ENCODE assay signal across 11 mouse cellular contexts in genomic region chr5:111671762-111672161, GRCm38 (mm10).
DNase-seq lines count a peak whose midpoint lies in the region; ATAC-seq and TF ChIP-seq lines count a peak whose summit lies in the region.
"Had no signal": no experiment of that assay in that cellular context is flagged by ENCODE, and none has a peak within 500 bp of the region (broad histone marks: within the 10 kb centered on the region; RNA-seq: fewer than 3 reads in every experiment).

No protein-coding gene starts in this region.

- no peak overlapping the region for H3K9ac ChIP-seq in intestine, embryonic 14.5 days (ENCODE audit: low read length)
- H3K9ac ChIP-seq in intestine, postnatal 0 days (ENCODE audit: low read depth, low read length), result no peak overlapping the region
- H3K9ac ChIP-seq in intestine, embryonic 15.5 days, result no peak overlapping the region
- H3K9ac ChIP-seq: liver, embryonic 15.5 days had no signal

- H3K4me1 ChIP-seq in intestine, embryonic 14.5 days (replicated peaks; ENCODE audit: control insufficient read depth, insufficient read depth, low read length), result peaks cover 27% of the 10 kb centered on the region
- no peaks in the 10 kb centered on the region for H3K4me1 ChIP-seq in intestine, postnatal 0 days (replicated peaks; ENCODE audit: control insufficient read depth, insufficient read depth, low read length)
- H3K4me1 ChIP-seq in intestine, embryonic 15.5 days (replicated peaks), result peaks cover 26% of the 10 kb centered on the region
- H3K4me1 ChIP-seq: liver, embryonic 15.5 days had no signal

- no peaks in the 10 kb centered on the region for H3K36me3 ChIP-seq in intestine, embryonic 14.5 days (ENCODE audit: control insufficient read depth, insufficient read depth, low read length)
- H3K36me3 ChIP-seq in intestine, postnatal 0 days (ENCODE audit: control insufficient read depth, insufficient read depth), result no peaks in the 10 kb centered on the region
- no peaks in the 10 kb centered on the region for H3K36me3 ChIP-seq in intestine, embryonic 15.5 days
- H3K36me3 ChIP-seq: liver, embryonic 15.5 days had no signal

- ATAC-seq in intestine, embryonic 14.5 days (replicated peaks; ENCODE audit: low FRiP score, low TSS enrichment, low read depth), result no peak
- ATAC-seq in intestine, postnatal 0 days, result no peak
- no peak for ATAC-seq in intestine, embryonic 15.5 days
- ATAC-seq: hindbrain, postnatal 0 days had no signal

- no peak overlapping the region for H3K4me3 ChIP-seq in intestine, embryonic 14.5 days (ENCODE audit: low read depth, low read length)
- H3K4me3 ChIP-seq in intestine, postnatal 0 days (ENCODE audit: low read depth, low read length), result no peak overlapping the region
- H3K4me3 ChIP-seq in intestine, embryonic 15.5 days (replicated peaks), result no peak overlapping the region
- H3K4me3 ChIP-seq: liver, embryonic 15.5 days had no signal

- TF ChIP-seq CTCF in intestine, postnatal 0 days (IDR thresholded peaks at IDR 0.05; ENCODE audit: low read depth), result no peak

- H3K9me3 ChIP-seq in intestine, embryonic 14.5 days (ENCODE audit: control insufficient read depth, low read length), result peaks cover 7% of the 10 kb centered on the region; the same call in 1 of the 2 replicates
- no peaks in the 10 kb centered on the region for H3K9me3 ChIP-seq in intestine, postnatal 0 days (ENCODE audit: control insufficient read depth)
- H3K9me3 ChIP-seq in intestine, embryonic 15.5 days, result 0 out of 2 replicates have a peak, but pooled peaks cover 6% of the 10 kb centered on the region
- H3K9me3 ChIP-seq: liver, embryonic 15.5 days had no signal

- no peak overlapping the region for H3K4me2 ChIP-seq in intestine, embryonic 14.5 days (ENCODE audit: low read length)
- H3K4me2 ChIP-seq in intestine, postnatal 0 days (replicated peaks; ENCODE audit: low read depth), result no peak overlapping the region
- no peak overlapping the region for H3K4me2 ChIP-seq in intestine, embryonic 15.5 days (replicated peaks)
- H3K4me2 ChIP-seq: liver, embryonic 15.5 days had no signal

- H3K27me3 ChIP-seq in intestine, embryonic 14.5 days (replicated peaks; ENCODE audit: control insufficient read depth, insufficient read depth, low read length), result no peaks in the 10 kb centered on the region
- H3K27me3 ChIP-seq in intestine, postnatal 0 days (replicated peaks; ENCODE audit: control insufficient read depth, insufficient read depth, low read length), result no peaks in the 10 kb centered on the region
- H3K27me3 ChIP-seq in intestine, embryonic 15.5 days (replicated peaks), result no peaks in the 10 kb centered on the region
- H3K27me3 ChIP-seq: liver, embryonic 15.5 days had no signal

- peak overlapping the region; percentile 70 for H3K27ac ChIP-seq in intestine, embryonic 14.5 days (ENCODE audit: low read depth)
- no peak overlapping the region for H3K27ac ChIP-seq in intestine, postnatal 0 days (ENCODE audit: low read depth, low read length)
- H3K27ac ChIP-seq in intestine, embryonic 15.5 days, result peak overlapping the region; percentile 54
- H3K27ac ChIP-seq: hindbrain, postnatal 0 days; liver, embryonic 15.5 days had no signal

- no peak for DNase-seq in intestine, embryonic 14.5 days (ENCODE audit: low spot score)
- peak; percentile 22 for DNase-seq in thymus, postnatal 25 days
- no peak for DNase-seq in thymus, postnatal 14 days
- no peak for DNase-seq in left cerebral cortex, adult 11 months (ENCODE audit: low spot score)
- DNase-seq in layer of hippocampus, adult 9-11 months, result no peak
- DNase-seq: adrenal gland, adult 8-10 months; kidney, postnatal 10 days had no signal

- 31% methylated on average over 6 of the region's 6 CpGs for WGBS in intestine, embryonic 14.5 days
- WGBS in intestine, postnatal 0 days, result 54% methylated on average over 6 of the region's 6 CpGs
- WGBS in intestine, embryonic 15.5 days, result 38% methylated on average over 6 of the region's 6 CpGs
